In the genomic region with DNA sequence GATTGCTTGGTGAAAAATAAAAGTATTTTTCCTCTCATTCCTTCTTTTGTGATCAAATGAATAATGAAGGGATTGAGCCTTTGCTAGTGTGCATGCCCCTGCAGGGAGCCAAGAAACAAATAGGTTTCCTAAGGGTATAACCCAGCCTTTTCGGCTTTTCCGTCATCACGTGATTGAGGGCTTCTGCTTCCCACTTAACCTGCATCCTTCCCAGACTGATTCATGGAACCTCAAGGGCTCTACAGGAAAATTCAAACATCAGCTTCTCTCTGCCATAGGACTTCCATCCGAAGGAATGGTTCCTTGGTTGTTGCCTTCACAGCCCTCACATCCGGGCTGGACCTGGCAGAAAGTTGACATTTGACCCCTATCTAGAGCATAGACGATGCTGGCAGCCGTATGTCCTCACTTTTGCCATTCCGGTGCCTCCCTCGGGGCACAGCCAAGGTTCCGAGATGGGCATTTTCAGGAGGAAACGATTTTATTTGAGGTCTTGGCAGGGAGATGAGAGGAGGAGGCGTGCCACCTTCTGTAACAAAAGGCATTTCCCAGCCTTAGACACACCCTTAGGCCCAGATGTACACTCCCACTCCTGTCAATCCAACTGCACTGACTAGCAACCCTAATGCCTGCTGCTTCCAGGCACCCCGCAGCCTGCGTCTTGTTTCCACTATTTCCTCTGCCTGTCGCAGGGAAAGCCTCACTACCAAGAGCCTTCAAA, we compare ENCODE assay signal across 8 mouse cellular contexts.
DNase-seq lines count a peak whose midpoint lies in the region; ATAC-seq and TF ChIP-seq lines count a peak whose summit lies in the region.
"Had no signal": no experiment of that assay in that cellular context is flagged by ENCODE, and none has a peak within 500 bp of the region (broad histone marks: within the 10 kb centered on the region; RNA-seq: fewer than 3 reads in every experiment).

No protein-coding gene starts in this region.

- no peaks in the 10 kb centered on the region for H3K9me3 ChIP-seq in embryonic facial prominence, embryonic 15.5 days (replicated peaks)
- no peaks in the 10 kb centered on the region for H3K9me3 ChIP-seq in hindbrain, embryonic 15.5 days
- H3K9me3 ChIP-seq in limb, embryonic 12.5 days = no peaks in the 10 kb centered on the region
- H3K9me3 ChIP-seq in neural tube, embryonic 11.5 days (ENCODE audit: control insufficient read depth, low read length) = no peaks in the 10 kb centered on the region

- no peak for TF ChIP-seq CTCF in cortical plate, adult 2 months (IDR thresholded peaks at IDR 0.05; ENCODE audit: extremely low read depth, insufficient read depth, low read length)
- TF ChIP-seq CTCF in cerebellum, adult 2 months (IDR thresholded peaks at IDR 0.05; ENCODE audit: borderline replicate concordance, insufficient read depth, low read depth, low read length) = no peak

- peak overlapping the region; percentile 44 for H3K4me2 ChIP-seq in embryonic facial prominence, embryonic 15.5 days (replicated peaks)
- peak overlapping the region; percentile 61 for H3K4me2 ChIP-seq in hindbrain, embryonic 15.5 days
- H3K4me2 ChIP-seq in limb, embryonic 12.5 days = peak overlapping the region; percentile 48
- H3K4me2 ChIP-seq in neural tube, embryonic 11.5 days (ENCODE audit: low read depth) = peak overlapping the region; percentile 34

- TF ChIP-seq POLR2A in cortical plate, adult 2 months (IDR thresholded peaks at IDR 0.05; ENCODE audit: extremely low read depth, insufficient read depth, low read length) = no peak
- no peak for TF ChIP-seq POLR2A in cerebellum, adult 2 months (IDR thresholded peaks at IDR 0.05; ENCODE audit: borderline replicate concordance, insufficient read depth, low read length)

- no peaks in the 10 kb centered on the region for H3K27me3 ChIP-seq in embryonic facial prominence, embryonic 15.5 days
- no peaks in the 10 kb centered on the region for H3K27me3 ChIP-seq in hindbrain, embryonic 15.5 days
- H3K27me3 ChIP-seq in limb, embryonic 12.5 days = no peaks in the 10 kb centered on the region
- H3K27me3 ChIP-seq in neural tube, embryonic 11.5 days (ENCODE audit: control insufficient read depth, insufficient read depth, low read length) = no peaks in the 10 kb centered on the region
- H3K27me3 ChIP-seq in cerebellum, adult 2 months (ENCODE audit: control insufficient read depth, insufficient read depth, low read length) = no peaks in the 10 kb centered on the region

- H3K36me3 ChIP-seq in embryonic facial prominence, embryonic 15.5 days = no peaks in the 10 kb centered on the region
- H3K36me3 ChIP-seq in hindbrain, embryonic 15.5 days = no peaks in the 10 kb centered on the region
- no peaks in the 10 kb centered on the region for H3K36me3 ChIP-seq in limb, embryonic 12.5 days
- H3K36me3 ChIP-seq in neural tube, embryonic 11.5 days (ENCODE audit: control insufficient read depth, insufficient read depth, low read length) = no peaks in the 10 kb centered on the region

- WGBS in embryonic facial prominence, embryonic 15.5 days = 10% methylated on average over 15 of the region's 15 CpGs
- 11% methylated on average over 15 of the region's 15 CpGs for WGBS in hindbrain, embryonic 15.5 days
- WGBS in limb, embryonic 12.5 days = 27% methylated on average over 15 of the region's 15 CpGs
- 24% methylated on average over 15 of the region's 15 CpGs for WGBS in neural tube, embryonic 11.5 days
- WGBS in cerebellum, adult 2 months = 10% methylated on average over 15 of the region's 15 CpGs

- peak; percentile 88 for ATAC-seq in embryonic facial prominence, embryonic 15.5 days (ENCODE audit: insufficient number of reproducible peaks, low FRiP score, low TSS enrichment, low read depth)
- peak; percentile 93 for ATAC-seq in hindbrain, embryonic 15.5 days (ENCODE audit: low FRiP score, low read depth)
- peak; percentile 84 for ATAC-seq in limb, embryonic 12.5 days (ENCODE audit: insufficient number of reproducible peaks, insufficient read depth, low FRiP score, low TSS enrichment, low read depth)
- ATAC-seq in neural tube, embryonic 11.5 days (ENCODE audit: insufficient read depth, low FRiP score, low TSS enrichment) = peak; percentile 80

- no peak overlapping the region for H3K9ac ChIP-seq in embryonic facial prominence, embryonic 15.5 days
- H3K9ac ChIP-seq in hindbrain, embryonic 15.5 days = peak overlapping the region; percentile 37; the same call in 1 of the 2 replicates
- no peak overlapping the region for H3K9ac ChIP-seq in limb, embryonic 12.5 days (replicated peaks)
- no peak overlapping the region; the same call in none of the 2 replicates for H3K9ac ChIP-seq in neural tube, embryonic 11.5 days (ENCODE audit: low read length)

- H3K4me3 ChIP-seq in cortical plate, adult 2 months (ENCODE audit: insufficient read depth, low read length) = peak overlapping the region; percentile 7
- H3K4me3 ChIP-seq in embryonic facial prominence, embryonic 15.5 days (replicated peaks) = peak overlapping the region; percentile 17
- peak overlapping the region; percentile 34 for H3K4me3 ChIP-seq in hindbrain, embryonic 15.5 days
- peak overlapping the region; percentile 19; the same call in 1 of the 2 replicates for H3K4me3 ChIP-seq in limb, embryonic 12.5 days (replicated peaks)
- no peak overlapping the region for H3K4me3 ChIP-seq in neural tube, embryonic 11.5 days (ENCODE audit: low read depth, low read length)
- H3K4me3 ChIP-seq in cerebellum, adult 2 months (replicated peaks; ENCODE audit: insufficient read depth, low read depth, low read length) = no peak overlapping the region
- H3K4me3 ChIP-seq: myocyte had no signal

- peak; percentile 48 for DNase-seq in neural tube, embryonic 11.5 days (ENCODE audit: low spot score)
- DNase-seq in Muller cell, postnatal 12 days (ENCODE audit: inconsistent ontology term) = no peak
- DNase-seq in cerebellum, adult 2 months = no peak

- 0 out of 2 replicates have a peak, but pooled peaks cover 2% of the 10 kb centered on the region for H3K4me1 ChIP-seq in cortical plate, adult 2 months (ENCODE audit: control insufficient read depth, insufficient read depth, low read length)
- H3K4me1 ChIP-seq in embryonic facial prominence, embryonic 15.5 days = peaks cover 17% of the 10 kb centered on the region
- H3K4me1 ChIP-seq in hindbrain, embryonic 15.5 days (replicated peaks) = peaks cover 16% of the 10 kb centered on the region
- peaks cover 20% of the 10 kb centered on the region for H3K4me1 ChIP-seq in limb, embryonic 12.5 days (replicated peaks)
- peaks cover 5% of the 10 kb centered on the region; the same call in 1 of the 2 replicates for H3K4me1 ChIP-seq in neural tube, embryonic 11.5 days (ENCODE audit: control insufficient read depth, insufficient read depth, low read length)
- no peaks in the 10 kb centered on the region for H3K4me1 ChIP-seq in cerebellum, adult 2 months (ENCODE audit: control insufficient read depth, insufficient read depth, low read length)

- H3K27ac ChIP-seq in cortical plate, adult 2 months (ENCODE audit: insufficient read depth, low read length) = no peak overlapping the region
- peak overlapping the region; percentile 58 for H3K27ac ChIP-seq in embryonic facial prominence, embryonic 15.5 days (replicated peaks)
- peak overlapping the region; percentile 84 for H3K27ac ChIP-seq in hindbrain, embryonic 15.5 days (replicated peaks)
- peak overlapping the region; percentile 66 for H3K27ac ChIP-seq in limb, embryonic 12.5 days
- peak overlapping the region; percentile 39 for H3K27ac ChIP-seq in neural tube, embryonic 11.5 days (ENCODE audit: low read depth, low read length)
- H3K27ac ChIP-seq in cerebellum, adult 2 months (ENCODE audit: insufficient read depth, low read length) = no peak overlapping the region

Comparison
In these comparisons a context has a peak if more than half of its experiments do, and no peak if none do; other contexts are left out.
1. H3K27ac ChIP-seq: peak in embryonic facial prominence, embryonic 15.5 days (single experiment), hindbrain, embryonic 15.5 days (single experiment), limb, embryonic 12.5 days (single experiment) and neural tube, embryonic 11.5 days (single experiment); none in cortical plate, adult 2 months (single experiment) and cerebellum, adult 2 months (single experiment).
2. H3K4me3 ChIP-seq: peak in cortical plate, adult 2 months (single experiment), embryonic facial prominence, embryonic 15.5 days (single experiment), hindbrain, embryonic 15.5 days (single experiment) and limb, embryonic 12.5 days (single experiment); none in neural tube, embryonic 11.5 days (single experiment) and cerebellum, adult 2 months (single experiment).
3. Peak in every context shown above with its lines, with median percentiles within 50 percentile points of each other: ATAC-seq and H3K4me2 ChIP-seq.